Mouse (Mus musculus) CD4-positive, CD25-positive, alpha-beta regulatory T cell (primary cell): ENCODE results near the gene Olfr867. TPM values are rescaled to one million over a fixed set of nuclear protein-coding genes. Genes with fewer than 3 reads are reported as not detected.

Experiments used
- polyA plus RNA-seq: library from polyadenylated mRNA; unstranded; fragments of 100-300 nt; shearing (Covaris generic); gene quantifications from one replicate; pipeline ENCODE4 v1.2.1, GENCODE M21; 2017

Gene Olfr867
- not detected for polyA plus RNA-seq

GRCm38 (mm10) chr9:20057462-20057861 is at the start of gene Olfr867:
Olfr867 (minus strand) TSS chr9:20057562.

GRCm38 (mm10) chr9:20098326-20098725 is 41.0 kb upstream of the Olfr867 start, which contains the start of gene Olfr868:
Olfr868 (plus strand) TSS chr9:20098626.

GRCm38 (mm10) chr9:20027935-20028334 is 29.4 kb downstream of the Olfr867 start, which contains the start of gene Olfr866:
Olfr866 (minus strand) TSS chr9:20028035.

Other genes starting within 250 kb of the Olfr867 start
- gene Olfr860, start 207.8 kb downstream of the Olfr867 start, polyA plus RNA-seq: 0.14 TPM
- not detected for gene Olfr862, start 169.6 kb downstream of the Olfr867 start, polyA plus RNA-seq
- 0.90 TPM for gene Olfr77, start 140.7 kb downstream of the Olfr867 start, polyA plus RNA-seq
- gene Olfr866, start 29.5 kb downstream of the Olfr867 start, polyA plus RNA-seq: not detected
- gene Olfr868, start 41.1 kb upstream of the Olfr867 start, polyA plus RNA-seq: not detected
- not detected for gene Olfr869, start 71.4 kb upstream of the Olfr867 start, polyA plus RNA-seq
- not detected for gene Olfr870, start 116.5 kb upstream of the Olfr867 start, polyA plus RNA-seq
- not detected for gene Olfr871, start 154.6 kb upstream of the Olfr867 start, polyA plus RNA-seq
- 0.16 TPM for gene Olfr872, start 179.6 kb upstream of the Olfr867 start, polyA plus RNA-seq
- gene Olfr39, start 224.8 kb upstream of the Olfr867 start, polyA plus RNA-seq: not detected
- 0.04 TPM for gene Olfr873, start 241.0 kb upstream of the Olfr867 start, polyA plus RNA-seq